Mouse (Mus musculus): ENCODE data around the gene Ankrd28. TPM values are rescaled to one million over a fixed set of nuclear protein-coding genes. Genes with fewer than 3 reads are reported as not detected.

The Ankrd28 gene
- polyA plus RNA-seq, 1 experiment from 2014 or later = 11.7 TPM

- Histone ChIP-seq H3K27me3 (ENCODE audit: insufficient read depth, low read length) (no peaks in the 10 kb centered on the region), H3K4me1 (ENCODE audit: insufficient read depth) (peaks cover 33% of the 10 kb centered on the region), H3K4me2 (peak overlapping the region; percentile 75), H3K36me3 (ENCODE audit: insufficient read depth) (peaks cover 3% of the 10 kb centered on the region; the same call in 1 of the 2 replicates), H3K9me3 (ENCODE audit: low read depth, low read length) (no peaks in the 10 kb centered on the region), H3K4me3 (ENCODE audit: low read depth, low read length) (peak overlapping the region; percentile 35), H3K27ac (ENCODE audit: low read depth) (peak overlapping the region; percentile 98), H3K9ac (peak overlapping the region; percentile 58)
- TF ChIP-seq CTCF (IDR thresholded peaks at IDR 0.05; ENCODE audit: low read depth) = peak; percentile 55
- 3% methylated on average over 44 of the region's 44 CpGs for WGBS
- ATAC-seq (ENCODE audit: insufficient read depth) (peak; percentile 91), DNase-seq (peak; percentile 93)
Observed at GRCm38 (mm10) chr14:31661671-31662554, 168.5 kb downstream of the Ankrd28 start.

GRCm38 (mm10) chr14:31660312-31661093, 169.9 kb downstream of the Ankrd28 start:
- 79% methylated on average over 7 of the region's 7 CpGs for WGBS
- Histone ChIP-seq H3K4me1 (ENCODE audit: insufficient read depth) (peaks cover 33% of the 10 kb centered on the region), H3K9ac (no peak overlapping the region), H3K4me2 (no peak overlapping the region), H3K27ac (ENCODE audit: low read depth) (peak overlapping the region; percentile 55; the same call in 1 of the 2 replicates), H3K4me3 (ENCODE audit: low read depth, low read length) (no peak overlapping the region), H3K27me3 (ENCODE audit: insufficient read depth, low read length) (no peaks in the 10 kb centered on the region), H3K9me3 (ENCODE audit: low read depth, low read length) (no peaks in the 10 kb centered on the region), H3K36me3 (ENCODE audit: insufficient read depth) (no peaks in the 10 kb centered on the region)
- ATAC-seq (ENCODE audit: insufficient read depth) (no peak), DNase-seq (no peak)
- no peak for TF ChIP-seq CTCF (IDR thresholded peaks at IDR 0.05; ENCODE audit: low read depth)

- WGBS = 49% methylated on average over 10 of the region's 10 CpGs
- no peaks in the 10 kb centered on the region for H3K9me3 ChIP-seq (ENCODE audit: low read depth, low read length)
- no peaks in the 10 kb centered on the region for H3K27me3 ChIP-seq (ENCODE audit: insufficient read depth, low read length)
- no peak overlapping the region for H3K9ac ChIP-seq
- no peak overlapping the region for H3K4me3 ChIP-seq (ENCODE audit: low read depth, low read length)
- no peak overlapping the region for H3K4me2 ChIP-seq
- peak; percentile 39 for DNase-seq
- TF ChIP-seq CTCF (IDR thresholded peaks at IDR 0.05; ENCODE audit: low read depth) = no peak
- peak overlapping the region; percentile 55; the same call in 1 of the 2 replicates for H3K27ac ChIP-seq (ENCODE audit: low read depth)
- ATAC-seq (ENCODE audit: insufficient read depth) = no peak
- H3K36me3 ChIP-seq (ENCODE audit: insufficient read depth) = no peaks in the 10 kb centered on the region
- H3K4me1 ChIP-seq (ENCODE audit: insufficient read depth) = peaks cover 27% of the 10 kb centered on the region
Observed at GRCm38 (mm10) chr14:31659501-31660181, 170.8 kb downstream of the Ankrd28 start.

GRCm38 (mm10) chr14:31658126-31658680, 172.2 kb downstream of the Ankrd28 start:
- WGBS = 81% methylated on average over 8 of the region's 8 CpGs
- Histone ChIP-seq H3K27ac (ENCODE audit: low read depth) (no peak overlapping the region), H3K4me1 (ENCODE audit: insufficient read depth) (peaks cover 13% of the 10 kb centered on the region), H3K36me3 (ENCODE audit: insufficient read depth) (no peaks in the 10 kb centered on the region), H3K27me3 (ENCODE audit: insufficient read depth, low read length) (no peaks in the 10 kb centered on the region), H3K4me2 (no peak overlapping the region), H3K4me3 (ENCODE audit: low read depth, low read length) (no peak overlapping the region), H3K9me3 (ENCODE audit: low read depth, low read length) (no peaks in the 10 kb centered on the region), H3K9ac (no peak overlapping the region)
- DNase-seq = no peak
- ATAC-seq (ENCODE audit: insufficient read depth) = no peak
- TF ChIP-seq CTCF (IDR thresholded peaks at IDR 0.05; ENCODE audit: low read depth) = no peak

GRCm38 (mm10) chr14:31656857-31657645, 173.4 kb downstream of the Ankrd28 start:
- no peak overlapping the region for H3K27ac ChIP-seq (ENCODE audit: low read depth)
- WGBS = 23% methylated on average over 5 of the region's 5 CpGs
- peak; percentile 87 for DNase-seq
- TF ChIP-seq CTCF (IDR thresholded peaks at IDR 0.05; ENCODE audit: low read depth) = peak; percentile 92
- no peaks in the 10 kb centered on the region for H3K9me3 ChIP-seq (ENCODE audit: low read depth, low read length)
- ATAC-seq (ENCODE audit: insufficient read depth) = 0 out of 2 replicates have a peak, but pooled peaks have one; percentile 13
- H3K4me1 ChIP-seq (ENCODE audit: insufficient read depth) = peaks cover 3% of the 10 kb centered on the region; the same call in 1 of the 2 replicates
- H3K4me2 ChIP-seq = no peak overlapping the region
- H3K4me3 ChIP-seq (ENCODE audit: low read depth, low read length) = no peak overlapping the region
- H3K27me3 ChIP-seq (ENCODE audit: insufficient read depth, low read length) = no peaks in the 10 kb centered on the region
- no peaks in the 10 kb centered on the region for H3K36me3 ChIP-seq (ENCODE audit: insufficient read depth)
- H3K9ac ChIP-seq = no peak overlapping the region

DNA sequence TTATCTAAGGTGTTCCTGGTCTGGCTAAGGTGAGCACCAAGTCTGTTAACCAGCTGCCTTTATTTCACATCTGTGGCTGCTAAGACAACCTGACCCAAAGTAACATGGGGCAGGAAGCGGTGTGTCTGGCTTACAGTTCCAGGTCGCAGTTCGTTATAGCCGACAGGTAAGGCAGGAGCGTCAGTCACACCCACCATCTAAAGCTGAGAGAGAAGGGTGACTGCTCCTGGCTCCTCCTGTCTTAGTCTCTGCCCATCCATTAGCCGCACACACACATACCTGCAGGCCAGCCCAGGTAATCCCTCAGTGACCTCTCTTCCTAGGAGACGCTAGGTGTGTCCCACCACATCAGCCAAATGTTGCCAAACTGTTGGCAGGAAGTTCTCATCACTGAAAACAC, 174.1 kb downstream of the Ankrd28 start:
- no peak overlapping the region for H3K27ac ChIP-seq (ENCODE audit: low read depth)
- ATAC-seq (ENCODE audit: insufficient read depth) = no peak
- H3K9ac ChIP-seq = no peak overlapping the region
- peaks cover 3% of the 10 kb centered on the region; the same call in 1 of the 2 replicates for H3K4me1 ChIP-seq (ENCODE audit: insufficient read depth)
- H3K4me3 ChIP-seq (ENCODE audit: low read depth, low read length) = no peak overlapping the region
- H3K9me3 ChIP-seq (ENCODE audit: low read depth, low read length) = no peaks in the 10 kb centered on the region
- no peaks in the 10 kb centered on the region for H3K36me3 ChIP-seq (ENCODE audit: insufficient read depth)
- H3K4me2 ChIP-seq = no peak overlapping the region
- TF ChIP-seq CTCF (IDR thresholded peaks at IDR 0.05; ENCODE audit: low read depth) = no peak
- 54% methylated on average over 7 of the region's 7 CpGs for WGBS
- DNase-seq = no peak
- H3K27me3 ChIP-seq (ENCODE audit: insufficient read depth, low read length) = no peaks in the 10 kb centered on the region

Data from lung, embryonic 14.5 days (tissue).